Mouse (Mus musculus) T-cell, adult 66 days (primary cell): ENCODE results near the gene Gdpd3. TPM values are rescaled to one million over a fixed set of nuclear protein-coding genes. Genes with fewer than 3 reads are reported as not detected.

Experiments
- total RNA-seq, 2 experiments: library from RNA; stranded (reverse); gene quantifications; 3 replicates in 1 of 2; 4 replicates in 1 of 2; pipeline ENCODE4 v1.2.4; 2023

Gene Gdpd3
- total RNA-seq = 1 to 10 TPM; 3.6 to 4.4 TPM

DNA sequence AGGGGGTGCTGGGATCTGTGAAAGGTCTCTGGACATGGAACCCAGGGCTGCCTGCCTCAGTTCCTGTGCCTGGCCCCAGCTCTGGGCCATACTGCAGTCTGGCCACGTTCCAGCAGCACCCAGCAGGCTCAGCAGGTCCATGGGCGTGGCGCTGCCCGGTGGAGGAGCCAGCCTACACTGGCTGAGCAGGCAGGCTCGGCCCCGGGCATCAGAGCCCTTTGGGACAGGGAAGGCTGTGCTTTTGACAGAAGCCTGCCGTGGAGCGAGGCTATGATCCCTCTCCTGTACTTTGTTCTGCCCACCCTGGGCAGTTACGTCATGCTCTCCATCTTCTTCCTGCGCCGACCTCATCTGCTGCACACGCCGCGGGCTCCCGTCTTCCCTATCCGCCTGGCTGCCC is at the start of gene Gdpd3:
Gene Gdpd3 (plus strand): TSS at position 134 of the 400 bp plus-strand sequence.

DNA sequence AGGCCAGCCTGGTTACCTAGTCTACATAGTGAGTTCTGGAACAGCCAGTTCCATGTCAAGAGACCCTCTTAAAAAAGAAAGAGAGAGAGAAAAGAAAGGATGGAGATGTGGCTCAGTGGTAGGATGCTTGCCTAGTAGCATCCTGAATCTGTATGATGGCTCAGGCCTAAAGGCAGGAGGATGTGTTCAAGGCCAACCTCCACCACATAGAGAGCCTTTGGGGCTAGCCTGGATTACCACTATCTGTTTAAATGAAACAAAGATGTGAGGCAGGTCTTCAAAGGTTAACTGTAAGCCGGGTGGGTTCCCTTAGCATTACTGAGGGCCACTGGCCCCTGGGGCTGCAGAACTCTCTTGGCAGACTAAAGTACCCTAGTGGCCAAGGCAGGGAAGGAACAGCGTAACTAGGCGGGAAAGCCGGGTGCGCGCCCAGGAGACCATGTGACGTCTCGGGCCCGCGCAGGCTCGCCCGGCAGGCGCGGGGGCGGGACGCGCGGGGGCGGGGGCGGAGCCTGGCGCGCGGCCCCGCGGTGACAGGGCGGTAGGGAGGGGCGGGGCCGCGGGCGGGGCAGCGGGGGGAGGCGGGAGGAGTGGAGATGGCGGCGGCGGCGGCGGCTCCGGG is 7.0 kb upstream of the Gdpd3 start, which contains the start of gene Mapk3:
Gene Mapk3 (plus strand): TSS at position 552 of the 622 bp plus-strand sequence.

DNA sequence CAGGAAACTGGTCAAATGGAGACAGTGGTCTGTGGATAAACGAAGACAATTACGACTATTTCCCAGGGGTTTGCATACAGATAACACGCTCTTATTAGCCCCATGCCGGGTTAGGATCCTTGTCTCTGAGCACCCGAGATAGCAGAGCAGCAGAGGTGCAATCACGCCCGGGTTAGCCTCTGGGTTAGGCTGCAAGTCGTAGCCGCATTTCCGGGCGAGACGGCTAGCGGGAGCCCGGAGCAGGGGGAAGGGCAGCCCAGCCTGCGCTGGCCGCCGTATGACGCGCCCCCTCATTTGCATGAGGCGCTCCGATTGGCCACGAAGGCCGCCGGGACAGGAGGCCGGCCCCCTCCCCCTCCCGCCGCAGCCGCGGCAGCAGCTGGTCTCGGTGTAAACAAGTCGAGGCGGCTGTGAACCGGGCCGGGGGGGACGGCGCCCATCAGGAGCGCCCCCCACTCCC is 10.5 kb downstream of the Gdpd3 start, which contains the start of gene Ypel3:
Gene Ypel3 (plus strand): TSS at position 358 of the 460 bp plus-strand sequence.

DNA sequence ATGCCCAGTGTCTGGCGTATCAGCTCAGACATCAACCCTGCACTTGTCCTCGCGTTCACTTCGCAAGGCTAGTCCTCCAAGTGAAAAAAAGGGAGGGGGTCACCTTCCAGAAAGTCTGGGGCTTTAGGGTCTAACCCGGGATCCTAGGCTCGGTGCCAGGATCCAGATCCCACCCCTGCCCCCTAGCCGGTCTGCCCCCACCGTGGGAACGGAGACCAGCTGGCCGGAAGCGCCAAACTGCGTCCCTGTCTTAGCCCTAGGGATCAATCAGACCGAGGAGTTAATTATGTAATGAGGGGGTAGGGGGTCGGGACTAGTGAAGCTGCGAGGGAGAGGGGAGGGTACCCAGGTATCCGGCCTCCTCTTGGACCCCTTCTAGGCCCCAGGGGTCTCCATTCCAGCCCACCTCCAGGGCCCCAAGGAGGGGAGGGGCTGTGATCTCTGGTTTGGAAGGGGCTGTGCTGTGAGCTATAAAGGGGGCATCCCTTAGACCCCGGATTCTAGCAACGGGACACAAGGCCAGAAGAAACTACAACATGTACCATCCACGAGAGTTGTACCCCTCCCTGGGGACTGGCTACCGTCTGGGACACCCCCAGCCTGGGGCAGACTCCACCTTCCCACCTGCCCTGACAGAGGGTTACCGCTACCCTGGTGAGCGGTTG is 15.0 kb downstream of the Gdpd3 start, which contains the start of gene Tbx6:
Gene Tbx6 (plus strand): TSS at position 513 of the 665 bp plus-strand sequence.

GRCm38 (mm10) chr7:126791851-126792720 is 26.0 kb downstream of the Gdpd3 start, which contains the start of gene Ppp4c:
Ppp4c (minus strand) TSS chr7:126792496.

GRCm38 (mm10) chr7:126797411-126798126 is 31.4 kb downstream of the Gdpd3 start, which contains the start of gene Fam57b:
Fam57b (plus strand) TSS chr7:126797668.

Other genes with a start within 250 kb of the Gdpd3 start
- gene Eif3c, start 199.9 kb upstream of the Gdpd3 start, total RNA-seq = 100 to 1,000 TPM; 138 to 142 TPM
- gene Apobr, start 181.4 kb upstream of the Gdpd3 start, total RNA-seq = 1 to 10 TPM; 8.0 to 8.8 TPM
- gene Cln3, start 180.5 kb upstream of the Gdpd3 start, total RNA-seq = 100 to 1,000 TPM; 129 to 140 TPM
- not detected for gene Il27, start 171.4 kb upstream of the Gdpd3 start, total RNA-seq
- not detected for gene Nupr1, start 135.5 kb upstream of the Gdpd3 start, total RNA-seq
- 10 to 100 TPM; 71.8 to 85.5 TPM for gene Sgf29, start 117.0 kb upstream of the Gdpd3 start, total RNA-seq
- 1 to 10 TPM in 1 of 2 experiments, not detected in 1; 1.3 TPM for gene Sult1a1, start 89.9 kb upstream of the Gdpd3 start, total RNA-seq
- 100 to 1,000 TPM; 171 to 175 TPM for gene Bola2, start 70.9 kb upstream of the Gdpd3 start, total RNA-seq
- gene Slx1b, start 70.5 kb upstream of the Gdpd3 start, total RNA-seq = 10 to 100 TPM; 15.6 to 17.2 TPM
- gene Coro1a, start 58.5 kb upstream of the Gdpd3 start, total RNA-seq = 1,000 to 10,000 TPM; 1,416 to 1,422 TPM
- gene Mapk3, start 6.7 kb upstream of the Gdpd3 start, total RNA-seq = 10 to 100 TPM; 37.3 to 45.5 TPM
- 100 to 1,000 TPM; 240 to 256 TPM for gene Ypel3, start 10.6 kb downstream of the Gdpd3 start, total RNA-seq
- gene Tbx6, start 15.1 kb downstream of the Gdpd3 start, total RNA-seq = 10 to 100 TPM; 11.6 to 13.5 TPM
- gene Ppp4c, start 26.2 kb downstream of the Gdpd3 start, total RNA-seq = 100 to 1,000 TPM; 229 to 235 TPM
- not detected for gene Fam57b, start 31.3 kb downstream of the Gdpd3 start, total RNA-seq
- not detected for gene 4930451I11Rik, start 65.3 kb downstream of the Gdpd3 start, total RNA-seq
- not detected for gene Doc2a, start 81.1 kb downstream of the Gdpd3 start, total RNA-seq
- gene Hirip3, start 95.6 kb downstream of the Gdpd3 start, total RNA-seq = 10 to 100 TPM; 22.0 to 25.4 TPM
- gene Ino80e, start 96.0 kb downstream of the Gdpd3 start, total RNA-seq = 10 to 100 TPM; 68.2 to 83.5 TPM
- gene Taok2, start 118.4 kb downstream of the Gdpd3 start, total RNA-seq = 100 to 1,000 TPM in 1 of 2 experiments, 10 to 100 TPM in 1; 91.4 to 105 TPM
- 10 to 100 TPM; 27.4 to 28.3 TPM for gene Tmem219, start 156.6 kb downstream of the Gdpd3 start, total RNA-seq
- 10 to 100 TPM; 33.0 to 38.9 TPM for gene Kctd13, start 162.5 kb downstream of the Gdpd3 start, total RNA-seq
- not detected for gene Asphd1, start 183.2 kb downstream of the Gdpd3 start, total RNA-seq
- 10 to 100 TPM in 1 of 2 experiments, 1 to 10 TPM in 1; 9.7 to 10.1 TPM for gene Sez6l2, start 184.2 kb downstream of the Gdpd3 start, total RNA-seq
- gene Cdipt, start 209.6 kb downstream of the Gdpd3 start, total RNA-seq = 100 to 1,000 TPM; 159 to 167 TPM
- gene Cdiptos, start 209.8 kb downstream of the Gdpd3 start, total RNA-seq = not detected
- gene Mvp, start 248.3 kb downstream of the Gdpd3 start, total RNA-seq = 10 to 100 TPM; 30.2 to 36.9 TPM